Comparison of ENCODE assay signal across 8 mouse cellular contexts in genomic region chr5:118244606-118245443, GRCm38 (mm10). TPM values are rescaled to one million over a fixed set of nuclear protein-coding genes. Genes with fewer than 3 reads are reported as not detected.
DNase-seq lines count a peak whose midpoint lies in the region; ATAC-seq and TF ChIP-seq lines count a peak whose summit lies in the region.

Gene Rnft2 (minus strand): TSS chr5:118245116.
Gene 2410131K14Rik (plus strand): TSS chr5:118245227.

- H3K27me3 ChIP-seq in Patski, result no peaks in the 10 kb centered on the region
- H3K27me3 ChIP-seq in hindbrain, embryonic 13.5 days, result no peaks in the 10 kb centered on the region

- H3K27ac ChIP-seq in hindbrain, embryonic 13.5 days, result peak within 1 kb of the TSS; percentile 91

- ATAC-seq in Patski, result peak; percentile 99
- ATAC-seq in hindbrain, embryonic 13.5 days (ENCODE audit: low FRiP score), result peak; percentile 100

- under 1% methylated on average over 68 of the region's 68 CpGs for WGBS in hindbrain, embryonic 13.5 days

- no peak for TF ChIP-seq CTCF in Patski (IDR thresholded peaks at IDR 0.05)

- CTCF ChIA-PET in Patski (lab: Charles Lee), result interaction anchor here (1.2 kb wide), 2 partner anchors 31 to 61 kb away, joined by 3 read pairs; no protein-coding TSS in a partner anchor

- peak within 1 kb of the TSS; percentile 88 for H3K9ac ChIP-seq in hindbrain, embryonic 13.5 days

- peaks cover 35% of the 10 kb centered on the region for H3K4me1 ChIP-seq in hindbrain, embryonic 13.5 days (replicated peaks)

- POLR2A ChIA-PET in Patski (lab: Charles Lee), result no interaction called here

- in situ Hi-C loops in Patski (cut with MboI; ENCODE audit: low pct_unique_long_range_greater_than_20kb), result no loop called here

- peak; percentile 98 for DNase-seq in Patski (ENCODE audit: low read depth, low spot score)
- DNase-seq in cerebellum, postnatal 14 days, result peak; percentile 100
- peak; percentile 99 to 100 for DNase-seq in frontal cortex, postnatal 14 days (ENCODE audit: low spot score in 2 of 2)
- peak; percentile 97 to 98 for DNase-seq in layer of hippocampus, postnatal 25 days (ENCODE audit: extremely low spot score in 1 of 2, low spot score in 1 of 2)
- peak; percentile 100 for DNase-seq in lung, postnatal 25 days (ENCODE audit: low spot score)
- DNase-seq in retina, embryonic 14.5 days (ENCODE audit: low spot score), result peak; percentile 99
- peak; percentile 100 for DNase-seq in thymus, postnatal 4 days

- H3K9me3 ChIP-seq in hindbrain, embryonic 13.5 days, result no peaks in the 10 kb centered on the region

- peak within 1 kb of the TSS; percentile 93 for H3K4me2 ChIP-seq in hindbrain, embryonic 13.5 days

- peaks cover 49% of the 10 kb centered on the region for H3K36me3 ChIP-seq in hindbrain, embryonic 13.5 days

- peak within 1 kb of the TSS; percentile 63 for H3K4me3 ChIP-seq in hindbrain, embryonic 13.5 days

RNA-seq across cellular contexts. Expression of gene Rnft2, which starts in this region (rescaled TPM):
- polyA plus RNA-seq in Patski (2021), result 5.5 TPM
- polyA plus RNA-seq in hindbrain, embryonic 13.5 days (2015; fragmentation: Nextera tagmentation; extraction: Ambion mirVana), result 9.8 and 12.2 TPM in 2 replicates
- total RNA-seq in layer of hippocampus, postnatal 25 days (2021), result 10 to 100 TPM; 69.4 to 69.8 TPM

RNA-seq across cellular contexts. Expression of gene 2410131K14Rik, which starts in this region (rescaled TPM):
- 17.7 TPM for polyA plus RNA-seq in Patski (2021)
- 14.5 and 15.5 TPM in 2 replicates for polyA plus RNA-seq in hindbrain, embryonic 13.5 days (2015; fragmentation: Nextera tagmentation; extraction: Ambion mirVana)
- total RNA-seq in layer of hippocampus, postnatal 25 days (2021), result 10 to 100 TPM; 12.6 to 15.4 TPM

Comparison
In these comparisons a context has a peak if more than half of its experiments do, and no peak if none do; other contexts are left out.
1. Peak in every context shown above with its lines: DNase-seq, ATAC-seq, H3K4me3 ChIP-seq and H3K27ac ChIP-seq.